ENCODE assay signal across 10 mouse cellular contexts in the genomic region with DNA sequence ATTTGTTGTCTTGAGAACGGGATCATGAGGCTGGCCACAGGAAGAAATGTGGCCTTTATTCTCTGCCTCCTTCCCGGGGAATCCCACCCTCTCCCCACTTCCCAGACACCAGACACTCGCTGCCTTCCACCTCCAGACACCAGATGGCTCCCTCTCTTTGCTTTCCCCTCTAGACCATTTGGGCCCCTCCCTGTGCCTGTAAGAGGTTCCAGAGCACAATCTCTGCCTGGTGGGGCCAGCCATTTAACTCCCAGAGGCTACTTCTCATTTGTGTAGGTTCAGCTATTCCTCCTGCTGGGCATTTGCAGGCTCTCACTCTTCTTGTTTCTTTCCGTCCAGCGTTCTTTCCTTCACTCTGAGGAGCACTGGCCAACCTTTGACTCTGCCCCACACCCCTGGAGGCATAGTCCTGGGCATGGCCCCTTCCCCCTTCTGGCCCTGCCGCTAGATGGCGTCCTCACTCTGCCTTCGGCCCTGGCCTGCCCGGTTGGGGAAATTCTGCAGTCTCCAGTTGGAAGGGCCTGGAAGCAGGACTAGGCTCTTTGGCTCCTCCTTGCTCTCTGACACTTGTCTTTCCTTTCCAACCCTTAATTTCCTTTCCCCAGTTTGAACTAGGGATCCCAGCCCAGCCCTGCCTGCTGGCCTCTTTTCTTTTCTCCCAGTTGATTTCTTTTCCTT. TPM values are rescaled to one million over a fixed set of nuclear protein-coding genes. Genes with fewer than 3 reads are reported as not detected.
DNase-seq lines count a peak whose midpoint lies in the region; ATAC-seq and TF ChIP-seq lines count a peak whose summit lies in the region.
"Had no signal": no experiment of that assay in that cellular context is flagged by ENCODE, and none has a peak within 500 bp of the region (broad histone marks: within the 10 kb centered on the region; RNA-seq: fewer than 3 reads in every experiment).

No protein-coding gene starts in this region.

- no peak overlapping the region for H3K4me3 ChIP-seq in neural tube, embryonic 15.5 days (replicated peaks)
- H3K4me3 ChIP-seq in stomach, postnatal 0 days (ENCODE audit: low read depth, low read length): no peak overlapping the region
- H3K4me3 ChIP-seq: embryonic facial prominence, embryonic 13.5 days; limb, embryonic 15.5 days had no signal

- peaks cover 21% of the 10 kb centered on the region for H3K4me1 ChIP-seq in neural tube, embryonic 15.5 days
- H3K4me1 ChIP-seq in stomach, postnatal 0 days (replicated peaks; ENCODE audit: control insufficient read depth, insufficient read depth): no peaks in the 10 kb centered on the region

- peak; percentile 64 for DNase-seq in neural tube, embryonic 10.5 days (ENCODE audit: extremely low spot score, low spot score)
- peak; percentile 88 to 91 for DNase-seq in adrenal gland, postnatal 36 days
- peak; percentile 66 for DNase-seq in gastrocnemius, postnatal 14 days
- DNase-seq in kidney, postnatal 4 days: peak; percentile 73 to 77
- peak; percentile 73 for DNase-seq in lung, postnatal 36 days
- peak; percentile 89 for DNase-seq in stomach, postnatal 0 days (ENCODE audit: low spot score)

- no peaks in the 10 kb centered on the region for H3K9me3 ChIP-seq in neural tube, embryonic 15.5 days (replicated peaks)
- no peaks in the 10 kb centered on the region for H3K9me3 ChIP-seq in stomach, postnatal 0 days (ENCODE audit: control insufficient read depth, low read length)
- H3K9me3 ChIP-seq: embryonic facial prominence, embryonic 13.5 days; limb, embryonic 15.5 days had no signal

- TF ChIP-seq CTCF in stomach, postnatal 0 days (IDR thresholded peaks at IDR 0.05; ENCODE audit: low read depth): peak; percentile 80

- no peak for TF ChIP-seq EP300 in stomach, postnatal 0 days (optimal IDR thresholded peaks at IDR 0.05)

- no peaks in the 10 kb centered on the region for H3K36me3 ChIP-seq in neural tube, embryonic 15.5 days
- no peaks in the 10 kb centered on the region for H3K36me3 ChIP-seq in stomach, postnatal 0 days (ENCODE audit: control insufficient read depth, insufficient read depth, low read length)
- H3K36me3 ChIP-seq: embryonic facial prominence, embryonic 13.5 days; limb, embryonic 15.5 days had no signal

- ATAC-seq in neural tube, embryonic 15.5 days (ENCODE audit: low FRiP score): no peak
- peak; percentile 84 for ATAC-seq in stomach, postnatal 0 days (ENCODE audit: low FRiP score, low TSS enrichment)
- ATAC-seq in monocyte, adult 5-6 weeks (replicated peaks; ENCODE audit: insufficient number of reproducible peaks, low FRiP score, low TSS enrichment, poor library complexity, severe bottlenecking): no peak

- intact Hi-C loops in gastrocnemius, postnatal 14 days (cut with DNase I; ENCODE audit: low total_unique reads): no loop called here

- WGBS in neural tube, embryonic 15.5 days: 5% methylated on average over 9 of the region's 9 CpGs
- 2% methylated on average over 9 of the region's 9 CpGs for WGBS in stomach, postnatal 0 days

- H3K27me3 ChIP-seq in neural tube, embryonic 15.5 days (replicated peaks): peaks cover 93% of the 10 kb centered on the region
- no peaks in the 10 kb centered on the region for H3K27me3 ChIP-seq in stomach, postnatal 0 days (ENCODE audit: control insufficient read depth, insufficient read depth, low read length)

- no peak overlapping the region for H3K9ac ChIP-seq in neural tube, embryonic 15.5 days (replicated peaks)
- H3K9ac ChIP-seq in stomach, postnatal 0 days (ENCODE audit: low read length): no peak overlapping the region
- H3K9ac ChIP-seq: embryonic facial prominence, embryonic 13.5 days; limb, embryonic 15.5 days had no signal

- H3K27ac ChIP-seq in neural tube, embryonic 15.5 days (replicated peaks): no peak overlapping the region
- 0 out of 2 replicates have a peak overlapping the region, but pooled peaks have one; percentile 2 for H3K27ac ChIP-seq in stomach, postnatal 0 days (replicated peaks)
- H3K27ac ChIP-seq: embryonic facial prominence, embryonic 13.5 days; limb, embryonic 15.5 days had no signal

- no peak overlapping the region for H3K4me2 ChIP-seq in neural tube, embryonic 15.5 days
- H3K4me2 ChIP-seq in stomach, postnatal 0 days (replicated peaks; ENCODE audit: low read depth): no peak overlapping the region
- H3K4me2 ChIP-seq: embryonic facial prominence, embryonic 13.5 days; limb, embryonic 15.5 days had no signal

RNA-seq across cellular contexts. Expression of gene Shh, which starts 2.6 kb away (rescaled TPM):
- polyA plus RNA-seq in neural tube, embryonic 15.5 days (2015; fragmentation: Nextera tagmentation; extraction: Ambion mirVana): 1.5 and 2.7 TPM in 2 replicates
- total RNA-seq in adrenal gland, postnatal 36 days (2021): 10 to 100 TPM; 10.6 to 25.1 TPM
- total RNA-seq in gastrocnemius, postnatal 14 days (2021): not detected
- polyA plus RNA-seq in stomach, postnatal 0 days (2015; fragmentation: Nextera tagmentation; extraction: Ambion mirVana): 4.6 and 5.5 TPM in 2 replicates
- not detected in 3 replicates for total RNA-seq in monocyte, adult 5-6 weeks (2017)

Comparison
In these comparisons a context has a peak if more than half of its experiments do, and no peak if none do; other contexts are left out.
1. RNA of gene Shh, which starts 2.6 kb away (total RNA-seq): 10.6 to 25.1 TPM in adrenal gland, postnatal 36 days; not detected in gastrocnemius, postnatal 14 days and not detected in monocyte, adult 5-6 weeks; every median in the first group is over 10 times any median in the second.
2. Peak in every context shown above with its lines, with median percentiles within 50 percentile points of each other: DNase-seq.